Mouse (Mus musculus): ENCODE results near the gene Cdc27.

The Cdc27 gene

GRCm38 (mm10) chr11:104481971-104482370, 68.4 kb downstream of the Cdc27 start:
- no peak for DNase-seq (ENCODE audit: low read depth)

- DNase-seq (ENCODE audit: low read depth), result no peak
Measured at GRCm38 (mm10) chr11:104479505-104479904, 70.9 kb downstream of the Cdc27 start.

- peak; percentile 68 for DNase-seq (ENCODE audit: low read depth)
Measured at GRCm38 (mm10) chr11:104469371-104469835, 81.0 kb downstream of the Cdc27 start.

GRCm38 (mm10) chr11:104468751-104469268, 81.6 kb downstream of the Cdc27 start, which contains the start of gene Kansl1:
Gene Kansl1 (minus strand): TSS chr11:104468861.
- no peak for DNase-seq (ENCODE audit: low read depth)

- no peak for DNase-seq (ENCODE audit: low read depth)
Measured at GRCm38 (mm10) chr11:104467698-104468097, 82.7 kb downstream of the Cdc27 start.

GRCm38 (mm10) chr11:104461551-104461950, 88.9 kb downstream of the Cdc27 start:
- peak; percentile 57 for DNase-seq (ENCODE audit: low read depth)

- no peak for DNase-seq (ENCODE audit: low read depth)
Measured at GRCm38 (mm10) chr11:104459671-104460070, 90.7 kb downstream of the Cdc27 start.

- no peak for DNase-seq (ENCODE audit: low read depth)
Measured at GRCm38 (mm10) chr11:104458507-104458906, 91.9 kb downstream of the Cdc27 start.
